18 mouse cellular contexts compared by ENCODE assay signal in genomic region chr13:20205007-20205745, GRCm38 (mm10).
DNase-seq lines count a peak whose midpoint lies in the region; ATAC-seq lines count a peak whose summit lies in the region.
"Had no signal": no experiment of that assay in that cellular context is flagged by ENCODE, and none has a peak within 500 bp of the region (broad histone marks: within the 10 kb centered on the region; RNA-seq: fewer than 3 reads in every experiment).

No protein-coding gene starts in this region.

- no peak overlapping the region for H3K9ac ChIP-seq in lung, embryonic 15.5 days
- no peak overlapping the region for H3K9ac ChIP-seq in midbrain, embryonic 14.5 days (replicated peaks; ENCODE audit: low read length)
- H3K9ac ChIP-seq: hindbrain, embryonic 12.5 days; limb, embryonic 12.5 days; liver, embryonic 15.5 days; midbrain, embryonic 15.5 days had no signal

- H3K27ac ChIP-seq in lung, embryonic 15.5 days: peak overlapping the region; percentile 20; the same call in 1 of the 2 replicates
- H3K27ac ChIP-seq in midbrain, embryonic 14.5 days (replicated peaks; ENCODE audit: low read depth, low read length): no peak overlapping the region
- H3K27ac ChIP-seq: hindbrain, embryonic 12.5 days; limb, embryonic 12.5 days; liver, embryonic 15.5 days; midbrain, embryonic 15.5 days had no signal

- peak; percentile 63 for DNase-seq in adrenal gland, adult 2 months
- no peak for DNase-seq in adrenal gland, postnatal 4 days (ENCODE audit: low spot score in 2 of 2)
- no peak for DNase-seq in frontal cortex, postnatal 14 days (ENCODE audit: low spot score in 2 of 2)
- no peak for DNase-seq in lung, postnatal 25 days (ENCODE audit: low spot score)
- peak; percentile 50 for DNase-seq in adrenal gland, postnatal 14 days
- no peak for DNase-seq in midbrain, embryonic 14.5 days
- DNase-seq: cerebellum, adult 18-20 months; gastrocnemius, postnatal 14 days; kidney, adult 8-10 months; kidney, postnatal 4 days; thymus, adult 2 months had no signal

- WGBS in lung, embryonic 15.5 days: 80% methylated on average over 12 of the region's 12 CpGs
- WGBS in midbrain, embryonic 14.5 days: 92% methylated on average over 12 of the region's 12 CpGs

- no peaks in the 10 kb centered on the region for H3K36me3 ChIP-seq in lung, embryonic 15.5 days
- H3K36me3 ChIP-seq in midbrain, embryonic 14.5 days (ENCODE audit: control insufficient read depth, insufficient read depth, low read length): no peaks in the 10 kb centered on the region
- H3K36me3 ChIP-seq: hindbrain, embryonic 12.5 days; limb, embryonic 12.5 days; liver, embryonic 15.5 days; midbrain, embryonic 15.5 days had no signal

- peaks cover 24% of the 10 kb centered on the region for H3K4me1 ChIP-seq in lung, embryonic 15.5 days
- H3K4me1 ChIP-seq in midbrain, embryonic 14.5 days (ENCODE audit: control insufficient read depth, insufficient read depth, low read length): no peaks in the 10 kb centered on the region
- H3K4me1 ChIP-seq: hindbrain, embryonic 12.5 days; limb, embryonic 12.5 days; liver, embryonic 15.5 days; midbrain, embryonic 15.5 days had no signal

- no peaks in the 10 kb centered on the region for H3K9me3 ChIP-seq in lung, embryonic 15.5 days
- H3K9me3 ChIP-seq in midbrain, embryonic 14.5 days (ENCODE audit: control insufficient read depth, low read length): no peaks in the 10 kb centered on the region
- H3K9me3 ChIP-seq: hindbrain, embryonic 12.5 days; limb, embryonic 12.5 days; liver, embryonic 15.5 days; midbrain, embryonic 15.5 days had no signal

- peak; percentile 86 for ATAC-seq in frontal cortex, adult (ENCODE audit: low TSS enrichment)
- no peak for ATAC-seq in lung, embryonic 15.5 days (ENCODE audit: borderline replicate concordance, extremely low read depth, low FRiP score, low TSS enrichment)
- no peak for ATAC-seq in midbrain, embryonic 14.5 days (ENCODE audit: low FRiP score, low TSS enrichment)
- ATAC-seq: inflammation-experienced regulatory T-cells, adult 6 months; midbrain, embryonic 15.5 days had no signal

- no peak overlapping the region for H3K4me3 ChIP-seq in lung, embryonic 15.5 days
- no peak overlapping the region for H3K4me3 ChIP-seq in midbrain, embryonic 14.5 days (replicated peaks; ENCODE audit: low read depth, low read length)
- H3K4me3 ChIP-seq: hindbrain, embryonic 12.5 days; limb, embryonic 12.5 days; liver, embryonic 15.5 days; midbrain, embryonic 15.5 days had no signal

- H3K4me2 ChIP-seq in lung, embryonic 15.5 days: no peak overlapping the region
- H3K4me2 ChIP-seq in midbrain, embryonic 14.5 days (ENCODE audit: low read length): no peak overlapping the region
- H3K4me2 ChIP-seq: hindbrain, embryonic 12.5 days; limb, embryonic 12.5 days; liver, embryonic 15.5 days; midbrain, embryonic 15.5 days had no signal

- no peaks in the 10 kb centered on the region for H3K27me3 ChIP-seq in lung, embryonic 15.5 days
- no peaks in the 10 kb centered on the region for H3K27me3 ChIP-seq in midbrain, embryonic 14.5 days (ENCODE audit: control insufficient read depth, insufficient read depth, low read length)
- H3K27me3 ChIP-seq: hindbrain, embryonic 12.5 days; limb, embryonic 12.5 days; liver, embryonic 15.5 days; midbrain, embryonic 15.5 days had no signal

Comparison
In these comparisons a context has a peak if more than half of its experiments do, and no peak if none do; other contexts are left out.
1. DNase-seq: peak in adrenal gland, adult 2 months (single experiment) and adrenal gland, postnatal 14 days (single experiment); none in adrenal gland, postnatal 4 days (0 of 2), frontal cortex, postnatal 14 days (0 of 2), lung, postnatal 25 days (single experiment) and midbrain, embryonic 14.5 days (single experiment).